Mouse (Mus musculus): ENCODE measurements at regions not wholly inside any gene's neighbourhood (a gene's known extent, or its start where the extent isn't known, plus 50 kb on each side); places are given as distances from the start of the nearest gene placed in this dataset.

DNA sequence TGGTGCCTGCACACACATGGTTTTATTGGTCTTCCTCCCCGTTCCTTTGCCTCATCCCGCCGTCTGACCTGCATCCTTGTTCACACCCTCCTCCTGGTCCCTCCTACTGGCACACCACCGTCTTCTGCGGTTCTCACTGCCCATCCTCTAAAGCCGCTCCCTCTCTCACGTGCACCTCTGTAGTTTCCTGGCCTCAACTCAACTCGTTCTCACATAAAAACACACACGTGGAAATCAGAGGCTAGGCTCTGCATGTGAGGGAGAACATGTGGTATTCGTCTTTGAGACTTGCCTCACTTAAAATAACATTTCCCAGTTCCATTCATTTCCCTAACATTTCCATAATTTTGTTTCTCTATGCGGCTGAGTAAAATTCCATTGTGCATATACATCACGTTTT lies 69.5 kb downstream of the Aldh8a1 start:
- DNase-seq (ENCODE audit: low read depth, low spot score) = no peak

DNA sequence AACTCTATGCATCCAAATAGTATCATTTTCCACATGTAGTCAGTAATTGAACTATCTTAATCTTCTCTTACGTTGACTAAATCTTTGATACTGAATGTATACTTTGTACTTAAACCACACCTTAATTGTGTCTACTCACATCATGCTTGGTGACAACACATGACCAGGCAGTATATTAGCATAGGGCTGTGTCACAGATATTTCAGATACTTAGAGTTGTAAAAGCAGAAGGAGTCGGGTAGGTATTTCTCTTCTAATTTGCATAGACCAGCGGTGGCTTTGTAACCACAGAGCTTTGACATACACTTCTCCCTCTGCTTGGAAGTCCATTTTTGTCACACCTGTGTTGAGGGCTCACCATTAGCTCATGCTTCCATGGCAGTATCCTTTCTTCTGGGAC lies 71.0 kb downstream of the Aldh8a1 start:
- no peak for DNase-seq (ENCODE audit: low read depth, low spot score)

DNA sequence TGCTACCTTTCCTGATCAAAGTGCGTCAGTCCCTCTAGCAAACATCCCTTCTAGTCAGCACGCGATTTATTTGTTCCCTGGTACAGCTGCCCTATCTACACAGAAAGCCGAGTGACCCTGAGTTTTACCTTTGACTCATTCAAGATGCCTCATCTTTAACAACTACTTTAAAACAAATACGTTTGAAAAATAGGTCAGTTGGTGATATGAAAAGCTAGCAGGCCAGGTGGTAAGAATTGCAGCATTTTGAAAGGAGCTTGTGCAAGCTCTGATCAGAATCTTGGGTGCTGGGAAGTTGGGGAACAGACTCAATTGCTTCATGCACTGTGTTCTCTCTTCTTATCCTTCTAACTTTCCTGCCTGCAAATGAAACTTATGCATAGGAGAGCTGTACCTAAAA lies 71.9 kb downstream of the Aldh8a1 start:
- DNase-seq (ENCODE audit: low read depth, low spot score) = no peak

DNA sequence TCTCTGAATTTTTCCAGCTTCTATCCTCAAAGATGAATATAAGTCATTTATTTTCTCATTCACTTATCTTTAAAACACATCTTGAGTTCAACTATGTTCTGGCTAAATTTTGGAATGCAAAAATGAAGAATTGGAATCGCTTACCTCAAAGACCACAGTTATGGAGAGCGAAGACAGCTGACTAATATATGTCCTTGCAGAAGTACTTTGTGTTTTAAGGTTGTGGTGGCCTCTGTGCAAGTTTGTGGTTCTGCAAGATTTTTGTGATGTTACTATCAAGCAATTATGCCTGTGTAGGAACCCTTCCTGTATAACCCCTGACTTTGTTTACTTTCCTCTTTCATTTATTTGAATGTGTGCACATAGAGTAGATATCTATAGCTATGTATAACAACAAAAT lies 75.5 kb downstream of the Aldh8a1 start:
- no peak for DNase-seq (ENCODE audit: low read depth, low spot score)

DNA sequence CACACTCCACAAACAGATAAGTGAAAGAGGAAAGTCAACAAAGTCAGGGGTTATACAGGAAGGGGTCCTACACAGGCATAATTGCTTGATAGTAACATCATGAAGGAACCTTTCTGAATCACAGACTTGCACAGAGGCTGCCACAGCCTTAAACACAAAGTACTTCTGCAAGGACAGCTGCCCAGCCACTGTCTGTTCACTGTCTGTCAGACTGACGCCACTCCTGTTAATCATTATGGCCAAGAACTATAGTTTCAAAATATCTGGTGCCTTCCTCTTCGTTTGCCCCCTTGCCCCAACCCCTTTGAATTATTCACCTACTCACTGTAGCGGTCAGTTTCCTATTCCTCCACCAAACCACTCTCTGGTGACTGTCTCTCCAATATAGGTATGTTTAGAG lies 76.4 kb downstream of the Aldh8a1 start:
- no peak for DNase-seq (ENCODE audit: low read depth, low spot score)

DNA sequence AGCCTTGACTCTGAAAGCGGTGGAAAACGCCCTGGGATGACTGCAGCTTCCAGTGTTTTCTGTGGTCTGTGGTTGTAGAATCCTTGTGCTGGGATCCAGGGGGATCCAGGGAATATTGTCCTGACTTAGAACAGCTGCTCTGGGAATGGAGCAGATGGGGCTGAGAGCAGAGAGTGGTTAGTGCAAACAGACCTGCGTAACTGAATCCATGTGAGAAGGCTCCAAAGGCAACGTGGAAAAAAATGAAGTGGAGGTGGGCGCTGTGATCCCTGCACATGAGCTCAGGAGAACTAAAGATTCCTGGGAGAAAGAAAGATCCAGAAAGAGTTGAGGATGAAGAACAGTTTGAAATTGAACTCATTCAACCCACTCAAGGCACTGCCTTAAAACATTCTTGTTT lies 77.1 kb downstream of the Aldh8a1 start:
- DNase-seq (ENCODE audit: low read depth, low spot score) = no peak

DNA sequence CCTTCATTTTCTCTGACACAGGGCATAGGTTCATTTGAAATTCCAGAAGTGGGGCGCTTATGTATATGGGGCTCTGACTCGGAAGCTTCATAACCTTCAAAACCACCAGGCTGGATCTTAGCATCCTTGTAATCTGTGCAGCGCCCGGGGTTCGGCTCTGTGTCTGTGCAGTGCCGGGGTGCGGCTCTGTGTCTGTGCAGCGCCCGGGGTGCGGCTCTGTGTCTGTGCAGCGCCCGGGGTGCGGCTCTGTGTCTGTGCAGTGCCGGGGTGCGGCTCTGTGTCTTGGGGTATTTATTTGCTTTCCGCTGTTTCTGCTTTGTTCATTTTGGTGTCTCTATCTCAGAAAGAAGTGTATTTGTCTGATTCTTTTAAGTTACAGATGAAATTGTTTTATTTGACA lies 77.7 kb downstream of the Aldh8a1 start:
- no peak for DNase-seq (ENCODE audit: low read depth, low spot score)

DNA sequence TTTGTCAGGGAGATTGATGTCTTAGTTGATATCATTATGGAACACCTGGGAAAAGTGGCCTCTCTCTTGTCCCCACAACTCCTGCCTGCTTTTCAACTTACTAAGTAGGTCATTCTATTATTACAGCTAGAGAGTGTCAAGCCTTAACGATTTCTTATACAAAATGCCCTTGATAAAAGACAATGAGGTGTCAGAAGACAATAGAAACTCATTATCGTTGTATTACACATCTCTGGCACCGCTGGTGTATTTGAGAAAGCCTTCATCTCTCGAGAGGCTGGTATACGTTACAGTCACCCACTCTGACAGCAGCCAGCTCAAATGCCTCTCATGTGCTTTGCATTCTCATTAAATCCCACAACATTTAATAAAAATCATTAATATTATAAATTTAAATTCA lies 78.8 kb downstream of the Aldh8a1 start:
- no peak for DNase-seq (ENCODE audit: low read depth, low spot score)

DNA sequence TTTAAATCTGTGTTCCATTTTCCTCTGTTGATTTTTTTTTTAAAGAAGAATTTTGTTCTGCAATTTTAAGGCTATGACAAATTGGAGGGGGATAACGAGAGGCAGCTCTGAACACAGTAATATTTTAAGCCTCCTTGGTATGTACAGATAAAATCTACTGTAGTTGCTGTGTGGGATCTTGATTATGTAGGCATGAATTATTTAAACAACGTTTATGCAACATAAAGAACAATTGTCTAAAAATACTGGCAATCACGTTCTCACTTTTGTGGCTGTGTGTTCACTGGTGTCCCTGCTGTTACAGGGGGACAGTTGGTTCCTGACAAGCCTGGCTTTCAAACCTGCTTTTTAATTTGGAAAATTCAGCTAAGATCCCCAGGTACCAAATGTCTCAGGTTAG lies 79.3 kb downstream of the Aldh8a1 start:
- DNase-seq (ENCODE audit: low read depth, low spot score) = no peak

DNA sequence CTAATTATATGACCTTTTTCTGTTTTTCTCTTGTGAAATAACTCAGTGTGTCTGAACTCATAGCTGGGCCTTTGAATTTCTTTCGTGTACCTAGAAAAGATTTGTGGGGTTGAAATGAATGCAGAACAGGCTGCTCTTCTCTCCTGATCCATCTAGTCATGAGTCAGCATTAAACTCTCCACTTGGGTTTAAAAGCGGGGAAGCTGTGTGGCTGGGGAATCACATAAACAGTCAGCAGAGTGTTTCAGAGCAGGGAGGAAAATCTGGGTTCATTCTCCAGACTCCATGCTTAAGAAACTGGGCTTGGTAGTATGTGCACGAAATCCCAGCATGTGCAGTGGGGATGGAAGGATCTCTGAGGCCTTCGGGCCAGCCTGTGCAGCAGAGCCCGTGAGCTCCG lies 79.9 kb downstream of the Aldh8a1 start:
- DNase-seq (ENCODE audit: low read depth, low spot score) = no peak

DNA sequence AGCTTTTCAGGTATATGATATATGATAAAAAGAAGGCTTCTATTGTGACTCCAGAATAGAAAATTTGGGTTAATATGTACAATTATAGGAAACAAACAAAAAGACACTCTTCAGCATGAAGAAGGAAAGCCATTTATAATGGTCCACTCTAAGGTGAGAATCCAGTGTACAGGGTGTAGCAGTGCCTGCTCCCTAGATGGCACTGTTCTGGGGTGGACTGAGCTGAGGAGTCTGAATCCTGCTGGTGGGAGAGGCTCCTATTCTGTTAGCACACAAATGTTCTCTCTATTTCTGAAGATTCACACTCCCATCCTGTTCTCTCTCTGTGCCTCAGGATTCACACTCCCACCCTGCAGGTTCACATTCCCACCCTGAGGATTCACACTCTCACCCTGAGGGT lies 81.5 kb downstream of the Aldh8a1 start:
- DNase-seq (ENCODE audit: low read depth, low spot score) = no peak

DNA sequence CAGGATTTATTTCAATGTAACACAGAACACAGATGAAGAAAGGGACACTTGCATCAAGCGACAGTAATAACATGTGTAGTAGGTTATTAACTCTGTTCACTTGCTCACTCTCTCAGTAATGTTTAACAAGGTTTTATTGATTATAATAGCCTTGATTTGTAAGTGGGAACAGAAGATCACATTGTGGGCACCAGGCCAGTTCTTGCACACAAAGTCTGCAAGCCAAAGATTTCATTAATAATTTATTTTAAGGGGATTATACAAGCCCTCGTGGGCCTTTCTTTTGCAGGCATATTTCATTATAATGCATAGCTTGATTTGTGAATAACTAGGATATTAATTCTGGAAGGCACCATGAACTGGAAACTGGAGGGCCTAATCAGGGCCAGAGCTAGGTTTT lies 83.0 kb downstream of the Aldh8a1 start:
- DNase-seq (ENCODE audit: low read depth, low spot score) = no peak

DNA sequence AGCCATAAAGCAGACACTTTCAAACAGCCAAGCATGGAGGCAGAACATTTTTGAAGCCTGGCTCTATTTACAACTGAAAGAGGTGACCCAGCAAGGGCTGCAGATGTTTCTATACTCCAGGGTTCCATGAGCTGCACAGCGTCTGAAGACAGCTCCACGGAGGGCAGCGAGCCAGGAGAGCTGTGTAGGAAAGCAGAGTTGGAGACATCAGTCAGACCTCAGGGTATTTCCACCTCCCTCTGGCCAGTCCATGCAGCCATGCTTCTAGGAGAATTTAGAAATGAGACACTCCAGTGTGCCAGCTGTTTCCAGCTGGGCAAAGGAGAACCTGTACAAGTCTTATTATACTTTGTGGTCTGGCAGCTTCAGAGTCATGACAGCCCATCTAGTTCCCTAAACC lies 85.8 kb downstream of the Aldh8a1 start:
- no peak for DNase-seq (ENCODE audit: low read depth, low spot score)

DNA sequence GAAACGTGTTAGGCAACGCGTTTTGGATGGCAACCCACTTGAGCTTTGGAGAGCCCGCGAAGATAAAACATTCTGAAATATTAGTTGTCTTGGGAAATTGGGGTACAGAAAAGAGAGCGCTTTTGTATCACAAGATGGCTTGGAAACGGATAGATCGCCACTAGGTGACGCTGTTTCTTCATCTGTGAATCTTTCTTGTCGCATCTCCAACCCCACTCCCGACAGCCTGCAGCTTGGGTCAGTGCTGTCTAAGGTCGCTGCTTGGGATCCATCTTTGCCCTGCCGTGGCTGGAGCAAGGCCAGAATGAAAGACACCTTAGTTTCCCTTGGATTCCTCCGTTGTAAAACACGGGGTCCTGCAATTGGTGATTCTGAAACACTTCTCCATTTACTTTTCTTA lies 88.3 kb downstream of the Aldh8a1 start:
- DNase-seq (ENCODE audit: low read depth, low spot score) = peak; percentile 89

DNA sequence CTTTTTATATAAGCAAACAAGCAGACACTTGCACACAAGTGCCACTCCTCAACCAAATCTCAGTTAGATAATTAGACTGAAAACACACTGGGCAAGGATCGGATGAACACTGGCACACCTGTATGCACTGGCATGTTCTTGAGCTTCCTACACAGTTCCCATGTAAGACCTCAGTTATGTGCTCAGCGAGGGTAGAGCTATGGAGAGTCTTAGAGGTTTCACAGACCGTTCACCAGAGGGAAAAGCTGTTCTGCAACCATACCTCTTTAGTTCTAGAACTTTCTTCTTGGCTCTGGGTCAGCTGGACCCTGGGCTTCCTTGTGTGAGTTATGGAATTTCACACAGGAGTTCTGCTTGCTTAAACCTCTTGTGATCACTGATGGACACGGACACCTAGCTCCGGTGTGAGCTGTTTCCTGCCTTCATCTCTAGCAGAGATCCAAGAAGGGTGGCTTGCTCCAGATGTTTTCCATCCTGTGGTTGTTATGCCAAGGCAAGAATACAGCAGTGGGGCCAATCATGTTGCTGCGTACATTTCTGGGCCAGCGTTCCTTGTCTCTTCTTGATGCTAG lies 88.8 kb downstream of the Aldh8a1 start:
- no peak for DNase-seq (ENCODE audit: low read depth, low spot score)

DNA sequence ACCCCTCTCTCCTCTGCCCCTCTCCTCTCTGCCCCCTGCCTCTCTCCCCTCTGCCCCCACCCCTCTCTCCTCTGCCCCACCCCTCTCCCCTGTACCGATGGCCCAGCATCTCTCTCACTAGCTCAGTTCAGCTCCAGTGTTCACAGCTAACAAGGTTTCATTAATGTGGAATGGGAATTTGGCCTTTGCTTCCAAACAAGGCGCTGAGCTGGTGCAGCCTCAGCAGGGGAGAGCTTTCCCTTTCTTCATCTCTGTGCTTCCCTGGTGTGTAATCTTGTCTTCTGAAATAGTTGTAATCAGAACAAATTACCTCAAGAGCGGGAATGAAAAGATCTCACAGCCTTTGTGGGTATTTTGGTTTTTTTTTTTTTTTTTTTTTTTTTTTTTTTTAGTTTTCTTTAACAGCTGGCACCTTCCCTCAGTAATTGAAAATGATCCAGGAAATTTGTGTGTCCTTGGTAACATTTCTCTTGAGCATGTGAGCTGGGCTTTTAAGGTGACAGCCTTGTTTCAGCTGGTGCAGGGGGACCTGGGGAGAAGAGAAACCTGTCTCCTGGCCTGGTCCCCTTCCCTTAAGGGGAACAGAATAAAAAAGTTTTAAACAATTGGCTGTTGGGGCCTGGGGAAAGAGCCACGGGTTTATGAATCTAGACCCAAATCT lies 90.5 kb downstream of the Aldh8a1 start:
- DNase-seq (ENCODE audit: low read depth, low spot score) = no peak

DNA sequence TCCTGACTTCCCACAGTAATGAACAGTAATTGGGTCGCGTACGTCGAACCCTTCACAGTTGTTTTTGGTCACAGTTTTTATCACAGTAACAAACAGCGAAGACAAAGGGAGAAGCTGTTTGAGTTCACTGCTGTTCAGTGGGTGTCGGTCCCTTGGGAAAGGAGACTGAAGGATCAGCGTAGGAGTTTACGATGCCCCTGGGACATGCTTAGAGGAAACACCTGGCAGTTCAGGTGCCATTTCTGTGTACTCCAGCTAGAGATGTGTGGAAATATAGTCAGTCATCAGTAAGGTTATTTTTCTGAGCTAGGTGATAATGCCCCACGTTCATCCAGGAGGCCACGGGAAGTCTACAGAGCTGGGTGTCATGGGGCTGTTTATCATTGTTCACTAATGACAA lies 91.3 kb downstream of the Aldh8a1 start:
- DNase-seq (ENCODE audit: low read depth, low spot score) = no peak

DNA sequence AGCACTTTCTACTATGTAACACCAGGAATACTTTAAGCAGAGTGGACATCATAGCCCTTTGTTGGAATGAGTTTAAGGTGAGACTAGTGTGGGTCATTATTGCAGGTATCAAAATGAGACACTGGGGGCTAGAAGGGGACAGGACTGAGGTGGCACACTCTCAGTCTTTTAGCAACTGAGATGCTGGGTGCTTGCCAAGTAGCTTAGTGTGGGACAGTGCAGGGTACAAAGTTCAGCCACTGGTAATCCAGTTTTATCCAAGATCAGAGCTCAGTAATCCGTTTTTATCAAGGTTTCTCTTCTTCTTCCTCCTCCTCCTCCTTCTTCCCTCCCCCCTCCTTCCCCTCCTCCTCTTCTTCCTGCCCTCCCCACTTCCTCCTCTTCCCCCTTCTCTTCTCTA lies 92.9 kb downstream of the Aldh8a1 start:
- DNase-seq (ENCODE audit: low read depth, low spot score) = no peak

DNA sequence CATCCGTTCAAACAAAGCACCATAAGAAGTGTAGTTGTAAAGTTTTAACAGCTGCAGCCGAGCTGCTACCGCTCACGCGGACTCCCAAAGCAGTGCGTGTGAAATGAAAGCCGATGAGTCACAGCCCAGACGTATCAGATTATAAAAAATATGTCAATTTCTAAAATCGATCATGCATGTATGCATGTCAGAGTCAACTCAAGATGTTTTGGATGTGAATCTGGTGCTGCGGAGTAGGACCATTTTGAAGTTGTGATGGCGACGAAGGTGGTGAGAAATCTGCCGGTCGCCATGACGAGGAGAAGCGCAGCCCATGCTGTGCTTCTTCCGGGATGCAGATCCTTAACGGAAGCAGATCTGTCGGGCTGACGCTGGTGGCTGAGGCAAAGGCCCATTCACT lies 93.5 kb downstream of the Aldh8a1 start:
- DNase-seq (ENCODE audit: low read depth, low spot score) = no peak

DNA sequence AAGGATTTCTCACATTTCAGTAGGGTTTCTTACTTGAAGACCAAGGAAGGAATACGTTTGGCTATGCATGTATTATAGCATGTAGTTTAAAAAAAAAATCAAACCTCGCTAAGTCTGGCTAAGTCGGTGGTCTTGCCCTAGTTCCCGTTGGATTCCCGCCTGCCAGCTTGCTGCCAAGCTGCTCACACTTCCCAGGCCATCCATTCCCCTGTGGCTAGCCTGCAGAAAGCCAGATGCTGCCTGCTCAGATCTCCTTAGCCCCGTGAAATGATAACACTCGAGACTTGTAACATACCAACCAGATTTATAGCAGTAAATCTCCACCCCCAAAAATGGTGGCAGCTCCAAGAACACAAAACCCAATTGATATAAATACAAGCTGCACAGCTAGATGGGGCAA lies 97.2 kb downstream of the Aldh8a1 start:
- no peak for DNase-seq (ENCODE audit: low read depth, low spot score)

DNA sequence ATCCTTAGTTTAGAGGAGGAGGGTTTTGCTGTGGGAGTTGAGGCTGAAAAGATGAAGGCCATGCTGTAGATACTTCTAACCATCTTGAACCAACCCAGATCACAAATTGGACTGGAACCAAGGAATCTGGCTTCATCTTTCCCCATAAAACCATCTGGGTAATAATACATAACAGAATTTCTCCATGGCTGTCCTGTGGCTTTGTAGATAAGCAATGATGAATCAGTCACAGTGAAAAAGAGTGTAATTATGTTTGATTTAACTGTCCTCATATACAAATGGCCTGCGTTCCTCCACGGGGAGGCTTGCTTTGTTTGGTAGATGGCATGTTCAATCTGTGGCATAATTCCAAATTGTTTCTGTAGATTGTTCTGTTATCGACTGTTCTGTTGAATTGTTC lies 100.9 kb downstream of the Aldh8a1 start:
- DNase-seq (ENCODE audit: low read depth, low spot score) = no peak

DNA sequence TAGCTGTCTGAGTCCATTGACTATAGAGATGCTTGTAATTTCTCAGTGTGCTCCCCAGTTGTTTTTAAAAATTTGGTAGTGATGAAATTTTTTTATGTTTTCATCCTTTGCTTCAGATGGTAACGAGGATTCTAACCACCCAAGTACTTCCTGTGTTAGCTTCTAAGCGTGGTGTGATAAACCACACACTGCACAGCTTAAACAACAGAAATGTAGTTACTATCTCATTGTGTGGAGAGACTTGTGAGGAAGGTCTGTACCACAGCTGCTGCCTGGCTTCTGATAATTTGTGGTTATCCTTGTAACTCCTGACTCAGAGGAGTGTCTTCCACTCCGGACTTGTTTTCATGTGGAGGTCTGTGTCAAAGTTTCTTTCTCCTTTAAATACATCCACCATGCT lies 102.3 kb downstream of the Aldh8a1 start:
- DNase-seq (ENCODE audit: low read depth, low spot score) = no peak

DNA sequence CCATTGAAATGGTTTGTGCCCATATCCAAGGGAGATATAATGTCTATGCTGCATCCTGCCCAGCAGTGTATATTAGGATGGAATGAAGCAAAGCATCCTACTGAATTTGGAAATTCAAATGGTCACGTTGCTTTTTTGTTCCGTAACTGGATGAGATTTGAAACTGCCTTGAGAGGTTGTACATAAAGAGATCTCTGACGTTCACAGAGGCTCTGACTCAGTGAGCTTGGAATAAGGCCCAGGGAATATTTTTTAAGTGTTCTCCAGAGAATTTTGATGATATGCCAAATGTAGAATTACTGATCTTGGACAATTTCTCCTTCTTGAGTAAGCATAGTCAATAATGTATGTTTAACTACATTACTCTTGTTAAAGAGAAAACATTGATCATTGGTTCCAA lies 104.2 kb downstream of the Aldh8a1 start:
- DNase-seq (ENCODE audit: low read depth, low spot score) = no peak

DNA sequence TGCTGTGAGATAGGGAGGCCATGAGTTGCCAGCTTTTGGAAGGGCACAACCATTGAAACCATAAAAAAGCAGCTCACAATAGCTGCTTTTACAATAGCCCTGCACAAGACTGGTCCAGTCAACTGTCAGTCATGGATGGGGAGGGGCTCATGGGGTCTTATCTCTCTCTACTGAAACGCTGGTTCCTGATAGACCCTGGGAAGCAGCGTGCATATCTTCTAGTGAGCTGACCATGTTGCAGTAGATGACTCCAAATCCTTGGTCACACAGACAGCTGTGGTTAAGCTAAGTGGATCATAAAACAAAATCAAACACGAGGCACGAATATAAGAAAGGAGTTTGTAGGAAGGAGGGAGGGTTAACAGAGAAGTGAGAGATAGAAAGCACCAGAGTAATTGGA lies 105.0 kb downstream of the Aldh8a1 start:
- no peak for DNase-seq (ENCODE audit: low read depth, low spot score)

Measured in mesoderm, embryonic 11.5 days (tissue).